Mouse (Mus musculus) midbrain, embryonic 10.5 days (tissue): ENCODE measurements around the gene Foxb2. TPM values are rescaled to one million over a fixed set of nuclear protein-coding genes. Genes with fewer than 3 reads are reported as not detected.
A peak's percentile ranks its signal among the peaks of the same experiment; 100 is the strongest.

Experiments
- DNase-seq: peaks from one replicate; pipeline ENCODE4 v3.0.0-alpha.2; 2017; ENCODE audit warnings: low spot score
- H3K27ac ChIP-seq: fragments of 300-500 bp; sonication (generic); replicated peaks from 2 replicates; pipeline ENCODE4 v1.5.1; 2016; ENCODE audit warnings: mild to moderate bottlenecking
- H3K27me3 ChIP-seq: fragments of 300-500 bp; sonication (generic); 2 replicates; pipeline ENCODE4 v1.6.1; 2016; ENCODE audit warnings: low read depth, mild to moderate bottlenecking; ENCODE audit not compliant: poor library complexity, severe bottlenecking
- H3K36me3 ChIP-seq: fragments of 300-500 bp; sonication (generic); 2 replicates; pipeline ENCODE4 v1.6.1; 2016; ENCODE audit warnings: mild to moderate bottlenecking, moderate library complexity
- H3K4me1 ChIP-seq: fragments of 300-500 bp; sonication (generic); 2 replicates; pipeline ENCODE4 v1.6.1; 2016
- H3K4me3 ChIP-seq: fragments of 300-500 bp; sonication (generic); 2 replicates; pipeline ENCODE4 v1.5.1; 2016; ENCODE audit warnings: mild to moderate bottlenecking, moderate library complexity
- H3K9me3 ChIP-seq: fragments of 300-500 bp; sonication (generic); replicated peaks from 2 replicates; pipeline ENCODE4 v1.6.1; 2016; ENCODE audit warnings: mild to moderate bottlenecking
- WGBS: fragments of 180-500 bp; shearing (Covaris S2); methylation state at CpG from one replicate; pipeline ENCODE4 v1.1.7; 2016; 5-methylcytosine and 5-hydroxymethylcytosine counted together
- polyA plus RNA-seq: library from polyadenylated mRNA; unstranded; fragments of >200 nt; fragmentation: Nextera tagmentation; extraction: Ambion mirVana; gene quantifications from 2 replicates; pipeline ENCODE4 v1.2.1, GENCODE M21; 2016

The Foxb2 gene
- 1.4 and 2.0 TPM in 2 replicates for polyA plus RNA-seq

DNA sequence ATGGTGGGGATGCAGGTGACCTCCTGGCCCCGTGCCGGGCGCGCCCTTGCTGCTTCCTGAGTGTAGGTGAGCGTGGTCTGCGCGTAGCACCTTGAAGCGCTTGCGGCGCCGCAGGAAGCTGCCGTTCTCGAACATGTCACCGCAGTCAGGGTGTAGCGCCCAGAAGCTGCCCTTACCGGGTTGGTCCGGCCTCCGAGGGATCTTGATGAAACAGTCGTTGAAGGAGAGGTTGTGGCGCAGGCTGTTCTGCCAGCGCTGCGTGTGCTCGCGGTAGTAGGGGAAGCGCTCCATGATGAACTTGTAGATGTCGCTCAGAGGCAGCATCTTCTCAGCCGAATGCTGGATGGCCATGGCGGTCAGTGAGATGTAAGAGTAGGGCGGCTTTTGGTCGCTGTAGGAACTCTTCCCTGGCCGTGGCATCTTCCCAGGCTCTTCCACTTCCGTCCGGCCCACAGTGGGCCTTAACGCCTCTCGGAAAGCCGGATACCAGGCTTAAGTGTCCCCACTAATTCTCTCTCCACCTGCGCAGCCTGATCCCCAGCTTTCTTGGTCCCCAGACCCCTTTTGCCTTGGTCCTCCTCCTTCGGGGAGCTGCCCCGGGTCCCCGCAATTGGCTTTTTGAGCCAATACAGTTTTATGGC lies at the start of gene Foxb2:
Gene Foxb2 (minus strand): TSS at position 585 of the 641 bp plus-strand sequence.
- Histone ChIP-seq H3K9me3 (no peaks in the 10 kb centered on the region), H3K4me3 (peak within 1 kb of the TSS; percentile 61), H3K4me1 (peaks cover 67% of the 10 kb centered on the region), H3K36me3 (no peaks in the 10 kb centered on the region), H3K27ac (peak within 1 kb of the TSS; percentile 72), H3K27me3 (peaks cover 100% of the 10 kb centered on the region)
- DNase-seq, result peak; percentile 65
- whole genome bisulfite sequencing, result 1% methylated on average over 40 of the region's 40 CpGs

- H3K36me3 ChIP-seq, result no peaks in the 10 kb centered on the region
- H3K4me1 ChIP-seq, result no peaks in the 10 kb centered on the region
- no peak for DNase-seq
- 87% methylated on average over 5 of the region's 5 CpGs for WGBS
- no peak overlapping the region for H3K27ac ChIP-seq
- no peaks in the 10 kb centered on the region for H3K27me3 ChIP-seq
- H3K4me3 ChIP-seq, result no peak overlapping the region
- H3K9me3 ChIP-seq, result no peaks in the 10 kb centered on the region; the same call in 1 of the 2 replicates
Measured at GRCm38 (mm10) chr19:16911507-16911906, 37.9 kb upstream of the Foxb2 start.

- no peaks in the 10 kb centered on the region for H3K27me3 ChIP-seq
- H3K27ac ChIP-seq, result no peak overlapping the region
- DNase-seq, result no peak
- no peaks in the 10 kb centered on the region for H3K4me1 ChIP-seq
- no peak overlapping the region for H3K4me3 ChIP-seq
- H3K36me3 ChIP-seq, result no peaks in the 10 kb centered on the region
- 84% methylated on average over 2 of the region's 2 CpGs for WGBS
- H3K9me3 ChIP-seq, result no peaks in the 10 kb centered on the region
Measured at GRCm38 (mm10) chr19:16903106-16903505, 29.5 kb upstream of the Foxb2 start.

- no peak overlapping the region for H3K27ac ChIP-seq
- no peaks in the 10 kb centered on the region for H3K4me1 ChIP-seq
- no peaks in the 10 kb centered on the region for H3K27me3 ChIP-seq
- no peak overlapping the region for H3K4me3 ChIP-seq
- no peaks in the 10 kb centered on the region for H3K36me3 ChIP-seq
- no peaks in the 10 kb centered on the region for H3K9me3 ChIP-seq
- 55% methylated on average over 10 of the region's 10 CpGs for WGBS
- DNase-seq, result no peak
Measured at GRCm38 (mm10) chr19:16899716-16900115, 26.1 kb upstream of the Foxb2 start.

DNA sequence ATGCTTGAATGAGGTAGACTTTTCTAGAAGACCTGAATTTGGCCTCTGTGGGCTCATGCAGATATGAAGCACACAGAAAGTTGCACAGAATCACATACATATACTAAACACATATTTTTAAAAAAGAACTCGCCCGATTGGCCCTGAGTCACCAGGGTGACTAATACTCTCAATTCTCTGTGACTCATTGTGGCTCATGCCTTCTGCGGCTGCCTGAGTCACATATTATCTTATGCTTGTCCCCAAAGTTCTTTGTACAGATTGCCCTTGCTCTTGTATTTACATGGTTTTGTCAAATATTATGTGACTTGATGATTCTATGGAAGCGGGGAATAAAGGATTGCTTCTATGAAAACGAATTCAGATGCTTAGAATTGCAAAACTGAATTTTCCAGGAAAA lies 25.0 kb upstream of the Foxb2 start:
- Histone ChIP-seq H3K9me3 (no peaks in the 10 kb centered on the region), H3K36me3 (no peaks in the 10 kb centered on the region), H3K27me3 (no peaks in the 10 kb centered on the region), H3K27ac (no peak overlapping the region), H3K4me1 (no peaks in the 10 kb centered on the region), H3K4me3 (no peak overlapping the region)
- DNase-seq, result no peak
- 93% methylated on average over 5 of the region's 5 CpGs for WGBS

- H3K4me3 ChIP-seq, result peak overlapping the region; percentile 47
- peak; percentile 61 for DNase-seq
- H3K9me3 ChIP-seq, result no peaks in the 10 kb centered on the region
- H3K36me3 ChIP-seq, result no peaks in the 10 kb centered on the region
- H3K4me1 ChIP-seq, result peaks cover 62% of the 10 kb centered on the region
- peaks cover 92% of the 10 kb centered on the region for H3K27me3 ChIP-seq
- WGBS, result under 1% methylated on average over 17 of the region's 17 CpGs
- 0 out of 2 replicates have a peak overlapping the region, but pooled peaks have one; percentile 15 for H3K27ac ChIP-seq
Measured at GRCm38 (mm10) chr19:16876458-16876770, 2.8 kb upstream of the Foxb2 start.

GRCm38 (mm10) chr19:16875631-16876457 lies 2.2 kb upstream of the Foxb2 start:
- no peaks in the 10 kb centered on the region for H3K36me3 ChIP-seq
- peak; percentile 51 for DNase-seq
- no peaks in the 10 kb centered on the region for H3K9me3 ChIP-seq
- WGBS, result under 1% methylated on average over 34 of the region's 34 CpGs
- peaks cover 98% of the 10 kb centered on the region for H3K27me3 ChIP-seq
- H3K4me1 ChIP-seq, result peaks cover 68% of the 10 kb centered on the region
- H3K4me3 ChIP-seq, result peak overlapping the region; percentile 47
- 0 out of 2 replicates have a peak overlapping the region, but pooled peaks have one; percentile 15 for H3K27ac ChIP-seq

DNA sequence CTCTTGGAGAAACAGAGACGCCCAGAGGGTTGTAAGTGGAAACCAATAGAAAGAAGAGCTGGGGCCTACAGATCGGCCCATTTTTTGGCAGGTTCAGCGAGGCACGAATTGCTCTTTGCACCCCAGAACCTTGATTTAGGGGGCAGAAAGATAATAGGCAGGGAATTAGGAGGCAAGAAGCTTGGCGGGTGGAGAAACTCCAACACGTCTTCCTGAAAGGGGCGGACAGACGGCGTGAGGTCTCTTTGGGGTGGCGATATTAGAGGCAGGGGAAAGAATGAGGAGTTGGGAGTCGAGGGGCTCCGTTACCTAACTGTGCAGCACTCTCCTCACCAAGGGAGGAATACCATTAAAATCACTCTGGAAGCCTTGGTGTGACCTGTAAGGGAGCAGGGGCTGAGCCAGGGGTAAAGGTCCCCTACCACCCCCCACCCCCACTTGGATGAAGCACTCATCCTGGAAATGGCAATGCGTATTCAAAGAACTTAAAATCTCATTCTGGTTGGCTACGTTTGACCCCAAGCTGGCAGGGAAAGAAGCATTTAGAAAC lies 1.5 kb upstream of the Foxb2 start:
- DNase-seq, result peak; percentile 29
- H3K36me3 ChIP-seq, result no peaks in the 10 kb centered on the region
- H3K4me3 ChIP-seq, result peak overlapping the region; percentile 61
- no peak overlapping the region for H3K27ac ChIP-seq
- WGBS, result 2% methylated on average over 14 of the region's 14 CpGs
- H3K27me3 ChIP-seq, result peaks cover 100% of the 10 kb centered on the region
- H3K4me1 ChIP-seq, result peaks cover 69% of the 10 kb centered on the region
- no peaks in the 10 kb centered on the region for H3K9me3 ChIP-seq

DNA sequence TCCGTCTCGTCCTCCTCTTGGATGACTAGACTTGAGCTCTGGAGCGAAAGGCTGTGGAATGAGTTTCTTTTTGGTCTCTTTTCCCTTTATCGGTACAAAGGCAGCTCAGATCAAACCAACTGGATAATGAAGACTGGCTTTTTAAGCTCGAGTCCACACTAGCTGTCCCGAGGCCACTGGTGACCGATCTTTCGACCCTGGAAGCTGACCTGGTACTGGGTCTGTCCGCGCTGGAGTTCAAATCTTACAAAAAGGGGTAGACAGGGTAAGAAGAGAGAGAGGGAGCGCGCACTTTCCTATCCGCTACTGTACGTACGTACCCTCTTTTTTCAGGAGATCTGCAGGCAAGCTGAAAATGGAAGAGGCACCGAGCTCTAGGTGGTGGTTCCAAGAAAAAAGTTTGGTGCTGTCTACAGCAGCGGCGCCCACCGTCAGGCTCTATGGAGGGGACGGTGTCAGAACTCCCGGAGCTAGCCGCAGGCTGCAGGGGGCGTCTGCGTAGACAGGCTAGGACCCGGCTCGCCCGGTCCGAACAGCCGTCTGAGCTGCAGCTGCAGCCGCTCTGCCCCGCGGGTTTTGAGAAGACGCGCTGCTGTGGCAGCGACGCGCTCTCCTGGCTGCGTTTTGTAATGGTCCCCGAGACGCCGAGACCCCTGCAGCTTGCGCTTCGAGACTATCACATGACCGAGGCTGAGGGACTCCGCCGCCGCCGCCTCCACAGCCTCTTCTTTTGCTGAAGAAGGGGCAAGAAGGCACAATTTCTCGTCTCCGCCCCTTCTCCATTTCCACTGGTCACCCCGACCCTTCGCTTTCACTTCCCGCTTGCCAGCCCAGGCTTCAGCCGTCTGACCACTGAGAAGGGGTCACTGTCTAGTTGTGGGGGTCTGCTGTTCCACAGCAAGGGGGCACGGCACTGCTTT lies 597 bp upstream of the Foxb2 start:
- peaks cover 100% of the 10 kb centered on the region for H3K27me3 ChIP-seq
- under 1% methylated on average over 55 of the region's 55 CpGs for WGBS
- H3K4me1 ChIP-seq, result peaks cover 67% of the 10 kb centered on the region
- peak overlapping the region; percentile 61 for H3K4me3 ChIP-seq
- peak; percentile 65 for DNase-seq
- peak overlapping the region; percentile 35 for H3K27ac ChIP-seq
- H3K9me3 ChIP-seq, result no peaks in the 10 kb centered on the region
- H3K36me3 ChIP-seq, result no peaks in the 10 kb centered on the region

DNA sequence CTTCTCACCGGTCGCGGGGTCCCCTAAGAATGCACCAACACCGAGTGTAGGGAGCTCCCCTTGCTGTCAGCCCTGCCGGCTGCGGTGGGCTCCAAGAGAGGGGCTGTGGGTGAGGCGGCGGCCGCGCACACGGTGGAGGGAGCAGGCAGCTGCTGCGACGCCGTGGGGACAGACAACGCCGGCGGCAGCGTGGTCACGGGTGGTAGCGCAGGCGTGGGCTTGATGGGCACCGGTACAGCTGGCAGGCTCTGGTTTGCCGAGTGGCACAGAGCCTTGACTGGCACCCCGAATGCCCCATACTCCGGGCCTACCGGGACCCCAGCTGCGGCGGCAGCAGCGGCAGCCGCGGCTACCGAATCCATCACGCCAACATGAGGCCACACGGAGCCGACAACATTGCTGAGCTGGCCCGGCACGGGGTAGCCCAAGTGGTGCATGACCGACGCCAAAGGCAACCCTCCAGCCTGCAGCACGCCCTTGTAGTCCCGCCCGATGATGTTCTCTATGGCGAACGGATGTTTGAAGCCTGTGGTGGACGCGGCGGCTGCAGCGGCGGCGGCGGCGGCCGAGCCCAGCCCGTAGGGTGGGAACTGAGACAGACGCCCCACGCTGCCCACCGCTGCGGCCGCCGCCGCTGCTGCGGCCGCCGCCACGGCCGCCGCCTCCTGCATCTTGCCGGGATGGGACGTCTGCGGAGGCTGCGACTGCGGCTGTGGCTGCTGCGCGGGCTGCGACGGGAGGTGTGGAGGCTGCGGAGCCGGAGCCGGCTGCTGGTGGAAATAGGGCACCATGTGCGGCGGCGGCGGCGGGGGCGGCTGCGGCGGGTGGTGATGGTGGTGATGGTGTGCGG lies 1.0 kb downstream of the Foxb2 start:
- Histone ChIP-seq H3K36me3 (no peaks in the 10 kb centered on the region), H3K4me3 (peak overlapping the region; percentile 61), H3K4me1 (peaks cover 67% of the 10 kb centered on the region), H3K9me3 (no peaks in the 10 kb centered on the region), H3K27ac (peak overlapping the region; percentile 72), H3K27me3 (peaks cover 100% of the 10 kb centered on the region)
- WGBS, result under 1% methylated on average over 87 of the region's 88 CpGs
- peak; percentile 67 for DNase-seq

GRCm38 (mm10) chr19:16871192-16871760 lies 2.3 kb downstream of the Foxb2 start:
- peak; percentile 59 for DNase-seq
- peaks cover 59% of the 10 kb centered on the region for H3K4me1 ChIP-seq
- H3K9me3 ChIP-seq, result no peaks in the 10 kb centered on the region
- peak overlapping the region; percentile 61 for H3K4me3 ChIP-seq
- H3K27me3 ChIP-seq, result peaks cover 99% of the 10 kb centered on the region
- no peak overlapping the region for H3K27ac ChIP-seq
- no peaks in the 10 kb centered on the region for H3K36me3 ChIP-seq
- under 1% methylated on average over 24 of the region's 24 CpGs for WGBS
